Mouse (Mus musculus) hindbrain, embryonic 15.5 days (tissue): Measurements from ENCODE around the gene Zfp867. TPM values are rescaled to one million over a fixed set of nuclear protein-coding genes. Genes with fewer than 3 reads are reported as not detected.
A peak's percentile ranks its signal among the peaks of the same experiment; 100 is the strongest.

ENCODE experiments used
- ATAC-seq: fragments of 200-750 bp; cut with Nextera tagmentation; 2 replicates; pipeline ENCODE4 v1.8.0; 2017; ENCODE audit warnings: low read depth, moderate number of reproducible peaks, moderate TSS enrichment; ENCODE audit not compliant: low FRiP score
- H3K27ac ChIP-seq: fragments of 300-500 bp; sonication (generic); replicated peaks from 2 replicates; pipeline ENCODE4 v1.5.1; 2015; ENCODE audit warnings: mild to moderate bottlenecking, inconsistent platforms
- H3K27me3 ChIP-seq: fragments of 300-500 bp; sonication (generic); 2 replicates; pipeline ENCODE4 v1.6.1; 2015; ENCODE audit warnings: control low read depth, inconsistent platforms
- H3K36me3 ChIP-seq: fragments of 300-500 bp; sonication (generic); 2 replicates; pipeline ENCODE4 v1.6.1; 2015; ENCODE audit warnings: control low read depth, inconsistent platforms
- H3K4me1 ChIP-seq: fragments of 300-500 bp; sonication (generic); replicated peaks from 2 replicates; pipeline ENCODE4 v1.6.1; 2015; ENCODE audit warnings: control low read depth, inconsistent platforms
- H3K4me2 ChIP-seq: fragments of 300-500 bp; sonication (generic); 2 replicates; pipeline ENCODE4 v1.6.1; 2015; ENCODE audit warnings: moderate library complexity, mild to moderate bottlenecking, inconsistent platforms
- H3K4me3 ChIP-seq: fragments of 300-500 bp; sonication (generic); 2 replicates; pipeline ENCODE4 v1.5.1; 2015; ENCODE audit warnings: mild to moderate bottlenecking, inconsistent platforms
- H3K9ac ChIP-seq: fragments of 300-500 bp; sonication (generic); 2 replicates; pipeline ENCODE4 v1.6.1; 2015; ENCODE audit warnings: inconsistent platforms
- H3K9me3 ChIP-seq: fragments of 300-500 bp; sonication (generic); 2 replicates; pipeline ENCODE4 v1.6.1; 2016; ENCODE audit warnings: control low read depth, inconsistent platforms
- WGBS: fragments of 180-500 bp; shearing (Covaris S2); methylation state at CpG from one replicate; pipeline ENCODE4 v1.1.7; 2015; 5-methylcytosine and 5-hydroxymethylcytosine counted together
- polyA plus RNA-seq: library from polyadenylated mRNA; unstranded; fragments of >200 nt; fragmentation: Nextera tagmentation; extraction: Ambion mirVana; gene quantifications from 2 replicates; pipeline ENCODE4 v1.2.1, GENCODE M21; 2015

Zfp867 gene
- polyA plus RNA-seq, 1 experiment from 2014 or later, result 12.6 TPM

DNA sequence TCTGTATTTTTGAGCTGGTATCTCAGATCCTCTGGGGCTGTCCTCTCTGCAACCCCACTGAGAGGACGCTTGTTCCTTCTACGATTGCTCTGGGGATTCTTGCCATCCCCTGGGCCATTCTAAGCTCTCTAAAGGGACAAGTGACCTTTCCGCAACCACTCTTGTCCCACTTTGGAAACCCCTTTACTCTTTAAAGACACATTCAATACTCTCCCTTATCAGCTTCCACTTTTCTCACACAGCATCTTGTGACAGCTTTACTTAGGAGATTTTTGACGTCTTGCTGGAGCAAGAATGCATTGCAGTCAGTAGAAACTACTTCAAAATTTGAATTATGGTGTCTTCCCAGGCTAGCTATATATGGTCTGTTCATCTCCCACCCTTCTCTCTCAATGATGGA is 21.2 kb downstream of the Zfp867 start, which contains the start of gene Snap47:
Gene Snap47, minus strand, starts transcription at position 101 of the 400 bp plus-strand sequence.
- Histone ChIP-seq H3K4me1 (peaks cover 27% of the 10 kb centered on the region), H3K27me3 (no peaks in the 10 kb centered on the region), H3K9ac (peak within 1 kb of the TSS; percentile 61), H3K9me3 (no peaks in the 10 kb centered on the region), H3K36me3 (peaks cover 37% of the 10 kb centered on the region), H3K4me2 (peak within 1 kb of the TSS; percentile 62), H3K4me3 (peak within 1 kb of the TSS; percentile 74), H3K27ac (peak within 1 kb of the TSS; percentile 94)
- ATAC-seq, result no peak
- WGBS, result 76% methylated on average over 4 of the region's 4 CpGs

DNA sequence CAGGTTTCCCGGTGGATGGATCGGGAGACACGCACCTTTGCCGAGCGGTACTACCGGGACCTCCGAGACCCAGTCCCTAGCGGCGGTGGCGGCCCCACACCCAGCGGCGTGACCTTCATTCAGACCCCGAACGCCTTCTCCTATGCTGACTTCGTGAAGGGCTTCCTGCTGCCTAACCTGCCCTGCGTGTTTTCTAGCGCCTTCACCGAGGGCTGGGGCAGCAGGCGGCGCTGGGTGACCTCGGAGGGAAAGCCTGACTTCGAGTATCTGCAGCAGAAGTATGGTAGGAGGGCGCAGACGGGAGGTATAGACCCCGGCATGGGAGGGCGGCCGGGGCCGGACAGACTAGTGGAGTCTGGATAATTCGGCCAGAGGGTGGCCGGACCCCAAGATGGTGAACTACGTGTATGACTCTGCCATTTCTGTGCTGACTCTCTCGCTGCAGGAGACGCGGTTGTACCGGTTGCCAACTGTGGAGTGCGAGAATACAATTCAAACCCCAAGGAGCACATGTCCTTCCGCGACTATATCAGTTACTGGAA is 22.0 kb downstream of the Zfp867 start:
- peaks cover 27% of the 10 kb centered on the region for H3K4me1 ChIP-seq
- peak overlapping the region; percentile 62 for H3K4me2 ChIP-seq
- WGBS, result under 1% methylated on average over 38 of the region's 38 CpGs
- peak overlapping the region; percentile 94 for H3K27ac ChIP-seq
- no peaks in the 10 kb centered on the region for H3K27me3 ChIP-seq
- H3K9ac ChIP-seq, result peak overlapping the region; percentile 61
- peak overlapping the region; percentile 74 for H3K4me3 ChIP-seq
- H3K36me3 ChIP-seq, result peaks cover 29% of the 10 kb centered on the region
- H3K9me3 ChIP-seq, result no peaks in the 10 kb centered on the region
- peak; percentile 78 for ATAC-seq

DNA sequence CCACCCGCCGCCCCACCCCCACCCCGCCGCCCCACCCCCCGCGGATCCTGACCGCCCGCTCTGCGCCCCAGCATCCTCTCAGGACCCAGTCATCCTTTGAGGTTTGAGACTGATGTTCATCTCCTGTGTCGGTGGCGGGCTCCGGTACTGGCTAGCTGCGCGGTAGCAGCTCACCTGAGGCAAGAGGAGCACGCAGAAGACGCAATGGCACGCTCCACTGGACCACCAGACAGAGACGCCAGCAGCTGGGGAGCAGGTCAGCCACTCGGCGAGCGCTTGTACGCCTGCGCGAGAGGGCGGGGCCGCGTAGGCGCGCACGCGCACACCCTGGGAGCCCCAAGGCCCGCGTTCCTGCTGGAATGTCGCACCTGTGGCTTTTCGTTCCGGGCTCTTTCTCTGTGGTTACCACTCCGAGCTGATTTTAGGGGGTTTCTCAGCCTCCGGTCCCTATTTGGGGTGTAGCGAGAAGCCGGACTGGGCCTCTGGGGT is 22.5 kb downstream of the Zfp867 start, which contains the start of gene Jmjd4:
Gene Jmjd4, plus strand, starts transcription at position 305 of the 489 bp plus-strand sequence.
- WGBS, result under 1% methylated on average over 34 of the region's 40 CpGs
- H3K9me3 ChIP-seq, result no peaks in the 10 kb centered on the region
- H3K36me3 ChIP-seq, result peaks cover 24% of the 10 kb centered on the region
- peaks cover 27% of the 10 kb centered on the region for H3K4me1 ChIP-seq
- ATAC-seq, result peak; percentile 96
- H3K27ac ChIP-seq, result peak within 1 kb of the TSS; percentile 94
- H3K9ac ChIP-seq, result peak within 1 kb of the TSS; percentile 61
- H3K27me3 ChIP-seq, result no peaks in the 10 kb centered on the region
- peak within 1 kb of the TSS; percentile 74 for H3K4me3 ChIP-seq
- peak within 1 kb of the TSS; percentile 62 for H3K4me2 ChIP-seq

DNA sequence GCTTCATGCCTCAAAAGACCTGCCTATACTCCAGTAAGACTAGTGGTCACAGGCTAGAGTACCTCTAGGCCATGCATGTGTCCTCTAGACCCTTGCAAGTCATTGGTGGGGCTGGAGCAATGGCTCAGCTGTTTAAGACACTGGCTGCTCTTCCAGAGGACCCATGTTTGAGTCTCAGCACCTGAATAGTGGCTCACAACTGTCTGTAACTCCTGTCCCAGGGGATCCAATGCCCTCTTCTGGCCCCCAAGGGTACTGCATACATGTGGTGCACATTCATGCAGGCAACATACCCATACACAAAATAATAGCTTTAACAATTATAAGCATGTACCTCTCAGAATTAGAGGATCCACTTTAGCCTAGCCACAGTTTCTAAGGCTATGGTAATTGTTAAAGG is 29.2 kb downstream of the Zfp867 start:
- Histone ChIP-seq H3K27ac (no peak overlapping the region), H3K36me3 (peaks cover 7% of the 10 kb centered on the region), H3K4me3 (no peak overlapping the region), H3K9ac (no peak overlapping the region), H3K4me2 (no peak overlapping the region), H3K4me1 (peaks cover 5% of the 10 kb centered on the region), H3K27me3 (no peaks in the 10 kb centered on the region), H3K9me3 (no peaks in the 10 kb centered on the region)
- no peak for ATAC-seq

DNA sequence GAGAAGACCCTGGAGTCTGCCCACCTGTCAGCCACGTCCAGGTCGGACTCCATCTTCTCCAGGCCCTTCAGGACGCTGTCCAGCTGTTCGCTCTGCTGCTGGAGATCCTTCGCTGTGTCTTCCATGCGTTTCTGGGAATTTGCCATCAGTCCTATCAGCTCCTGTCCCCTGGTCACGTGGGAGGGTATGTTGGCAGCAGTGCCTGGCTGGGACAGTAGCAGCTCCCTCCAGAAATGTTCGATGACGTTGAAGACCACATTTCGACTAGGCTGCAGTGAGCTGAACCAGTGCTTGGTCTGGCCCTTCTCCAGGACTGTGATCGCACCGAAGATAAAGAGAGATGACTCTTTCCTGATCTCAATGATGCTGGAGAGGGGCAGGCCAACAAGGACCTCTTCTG is 34.3 kb downstream of the Zfp867 start:
- Histone ChIP-seq H3K9ac (no peak overlapping the region), H3K36me3 (peaks cover 40% of the 10 kb centered on the region), H3K4me3 (no peak overlapping the region), H3K27me3 (no peaks in the 10 kb centered on the region), H3K4me1 (no peaks in the 10 kb centered on the region), H3K27ac (no peak overlapping the region), H3K4me2 (no peak overlapping the region), H3K9me3 (no peaks in the 10 kb centered on the region)
- no peak for ATAC-seq
- WGBS, result 92% methylated on average over 12 of the region's 12 CpGs

DNA sequence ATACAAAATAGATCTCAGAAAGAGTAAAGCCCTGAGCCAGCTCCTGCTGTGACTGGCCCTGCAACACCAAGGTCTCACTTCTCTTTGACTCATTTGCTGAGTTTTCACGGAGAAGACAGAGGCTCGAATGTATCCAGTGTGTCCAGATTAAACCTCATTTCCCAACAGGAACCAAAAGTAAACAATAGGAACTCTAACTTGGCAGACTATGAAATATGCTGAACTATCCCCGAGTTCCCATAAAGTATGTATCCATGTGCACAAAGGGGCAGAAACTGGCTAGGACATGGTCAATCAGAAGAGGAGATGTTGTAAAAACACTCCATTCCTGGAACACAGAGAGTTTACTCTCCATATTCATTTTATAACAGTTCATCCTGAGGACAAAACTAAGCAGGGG is 40.0 kb downstream of the Zfp867 start:
- H3K36me3 ChIP-seq, result peaks cover 52% of the 10 kb centered on the region
- no peak overlapping the region for H3K4me3 ChIP-seq
- no peak overlapping the region for H3K27ac ChIP-seq
- H3K4me2 ChIP-seq, result no peak overlapping the region
- no peaks in the 10 kb centered on the region for H3K9me3 ChIP-seq
- no peaks in the 10 kb centered on the region for H3K27me3 ChIP-seq
- H3K4me1 ChIP-seq, result 0 out of 2 replicates have a peak, but pooled peaks cover 4% of the 10 kb centered on the region
- no peak for ATAC-seq
- 61% methylated on average over 3 of the region's 3 CpGs for WGBS
- no peak overlapping the region for H3K9ac ChIP-seq

DNA sequence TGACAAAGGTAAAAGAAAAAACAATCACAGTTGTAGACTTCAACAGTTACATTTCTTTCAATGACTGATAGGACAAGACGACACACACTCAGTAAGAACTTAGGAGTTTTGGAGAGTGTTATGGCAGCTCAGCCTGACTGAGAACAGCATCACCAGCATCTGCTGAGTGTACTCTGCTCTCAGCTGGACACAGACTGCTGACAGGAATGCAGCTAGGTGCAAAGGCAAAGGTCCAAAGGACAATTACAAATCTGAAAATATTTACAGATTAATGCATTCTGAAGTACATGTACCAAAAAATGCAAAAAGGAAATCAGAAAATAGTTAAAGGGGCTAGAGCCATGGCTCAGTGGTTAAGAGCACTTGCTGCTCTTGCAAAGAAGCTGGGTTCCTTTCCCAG is 42.3 kb downstream of the Zfp867 start:
- WGBS, result 82% methylated on average over 1 of the region's 1 CpGs
- H3K36me3 ChIP-seq, result peaks cover 58% of the 10 kb centered on the region
- no peaks in the 10 kb centered on the region for H3K9me3 ChIP-seq
- no peak for ATAC-seq
- no peaks in the 10 kb centered on the region for H3K27me3 ChIP-seq
- H3K4me1 ChIP-seq, result 0 out of 2 replicates have a peak, but pooled peaks cover 8% of the 10 kb centered on the region
- no peak overlapping the region for H3K4me3 ChIP-seq
- no peak overlapping the region for H3K27ac ChIP-seq
- H3K9ac ChIP-seq, result no peak overlapping the region
- no peak overlapping the region for H3K4me2 ChIP-seq

DNA sequence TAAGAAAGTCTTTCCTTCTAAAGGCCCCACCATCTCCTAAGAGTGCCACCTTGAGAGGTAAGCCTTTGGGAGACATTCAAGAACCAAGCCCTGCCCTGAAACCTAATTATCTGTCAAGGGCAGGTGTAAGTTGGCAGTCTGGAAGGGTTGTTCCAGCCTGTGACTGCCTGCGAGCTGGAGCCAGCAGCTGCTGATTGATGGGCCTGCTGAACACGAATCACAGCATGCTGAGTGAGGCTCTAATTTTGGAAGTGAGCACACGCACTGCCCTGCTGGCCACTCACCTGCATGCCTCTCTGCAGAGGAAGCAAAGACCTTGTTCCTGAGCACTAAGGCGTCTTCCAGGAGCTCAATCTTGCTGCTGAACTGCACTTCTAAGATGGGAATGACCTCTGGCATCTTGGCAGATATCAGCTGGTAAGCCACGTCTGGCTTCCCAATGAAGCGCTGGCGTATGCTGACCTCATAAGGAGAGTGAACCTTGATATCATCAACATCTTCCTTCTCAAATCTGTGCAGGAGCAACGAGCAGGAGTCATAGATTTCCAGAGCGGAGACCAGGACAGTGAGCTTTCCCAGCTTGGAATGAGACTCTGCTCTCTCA is 44.1 kb downstream of the Zfp867 start:
- Histone ChIP-seq H3K27ac (no peak overlapping the region), H3K4me1 (0 out of 2 replicates have a peak, but pooled peaks cover 8% of the 10 kb centered on the region), H3K36me3 (peaks cover 57% of the 10 kb centered on the region), H3K9me3 (no peaks in the 10 kb centered on the region), H3K27me3 (no peaks in the 10 kb centered on the region), H3K4me3 (no peak overlapping the region), H3K9ac (no peak overlapping the region), H3K4me2 (no peak overlapping the region)
- 87% methylated on average over 9 of the region's 9 CpGs for WGBS
- no peak for ATAC-seq

DNA sequence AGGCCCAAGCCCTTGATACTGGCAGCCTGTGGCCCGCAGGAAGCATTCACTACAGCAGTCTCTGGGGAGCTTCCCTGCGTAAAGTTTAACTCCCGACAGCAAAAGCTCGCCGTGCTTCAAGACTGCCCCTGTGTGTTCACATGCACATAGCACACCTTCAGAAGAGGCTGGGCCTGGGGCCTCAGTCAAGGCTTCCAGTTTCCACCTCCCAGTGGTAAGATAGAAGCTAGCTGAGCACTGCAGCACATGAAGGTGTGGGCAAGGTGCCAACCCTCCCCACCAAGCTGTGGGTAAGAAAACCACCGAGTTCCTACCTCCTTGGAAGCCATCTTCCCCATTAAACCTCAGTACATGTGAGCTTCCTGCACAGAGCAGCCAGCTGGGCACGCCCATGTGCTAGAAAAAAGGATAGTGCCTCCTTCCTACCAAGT is 46.6 kb downstream of the Zfp867 start:
- H3K36me3 ChIP-seq, result peaks cover 53% of the 10 kb centered on the region
- H3K9ac ChIP-seq, result no peak overlapping the region

DNA sequence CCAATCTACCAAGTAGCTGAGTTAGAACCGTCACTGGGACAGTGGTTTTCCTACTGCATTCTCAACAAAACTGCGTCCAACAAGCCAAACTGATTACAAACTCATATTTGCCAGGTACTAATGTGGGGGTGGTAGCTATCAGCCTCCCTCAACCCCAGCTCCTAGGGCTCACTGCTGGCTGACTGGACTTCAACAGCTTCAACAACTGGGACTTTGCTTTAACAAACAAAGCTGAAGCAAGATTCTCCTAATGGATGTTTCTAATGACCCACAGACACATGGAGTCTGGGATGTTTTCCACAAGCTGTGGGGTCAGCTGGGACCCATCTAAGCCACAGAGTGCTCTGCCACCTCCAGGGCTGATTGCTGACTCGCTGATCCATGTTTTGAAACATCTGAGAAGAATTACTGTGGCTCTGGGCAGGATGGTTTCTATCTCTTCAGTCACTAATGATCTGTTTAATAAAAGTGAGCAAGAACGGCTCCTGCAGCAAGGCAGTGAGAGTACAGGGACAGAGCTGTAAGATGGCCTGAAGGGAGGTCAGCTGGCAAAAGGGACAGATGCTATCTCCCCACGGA is 49.2 kb downstream of the Zfp867 start:
- Histone ChIP-seq H3K9ac (no peak overlapping the region), H3K27me3 (no peaks in the 10 kb centered on the region), H3K4me1 (0 out of 2 replicates have a peak, but pooled peaks cover 4% of the 10 kb centered on the region), H3K36me3 (peaks cover 64% of the 10 kb centered on the region), H3K27ac (no peak overlapping the region), H3K4me3 (no peak overlapping the region), H3K9me3 (no peaks in the 10 kb centered on the region), H3K4me2 (no peak overlapping the region)
- no peak for ATAC-seq
- 76% methylated on average over 5 of the region's 5 CpGs for WGBS

More for the DNA sequence above, 46.6 kb downstream of the Zfp867 start:
- Histone ChIP-seq H3K4me1 (0 out of 2 replicates have a peak, but pooled peaks cover 4% of the 10 kb centered on the region), H3K4me2 (no peak overlapping the region), H3K4me3 (no peak overlapping the region), H3K9me3 (no peaks in the 10 kb centered on the region), H3K27me3 (no peaks in the 10 kb centered on the region), H3K27ac (no peak overlapping the region)
- ATAC-seq, result no peak
- WGBS, result 64% methylated on average over 7 of the region's 7 CpGs

DNA sequence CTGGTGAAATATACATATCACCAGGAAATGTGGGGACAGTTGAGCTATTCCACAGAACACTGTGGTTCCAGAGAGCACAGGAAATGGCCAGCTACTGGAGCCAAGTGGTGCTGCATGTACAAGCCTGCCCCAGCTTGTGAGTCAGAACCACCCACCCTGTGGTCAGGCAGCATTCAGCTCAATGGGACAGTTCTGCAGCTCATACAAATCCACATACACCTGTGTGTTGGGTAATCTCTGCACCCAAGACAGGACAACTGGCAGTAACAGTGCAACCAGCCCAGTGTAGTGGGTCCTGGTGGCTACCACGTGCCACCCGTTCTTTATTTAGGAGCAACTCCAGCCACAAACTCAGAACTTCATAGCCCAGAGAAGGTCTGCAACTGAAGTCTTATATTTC is 50.3 kb downstream of the Zfp867 start:
- Histone ChIP-seq H3K9ac (no peak overlapping the region), H3K4me3 (no peak overlapping the region), H3K9me3 (no peaks in the 10 kb centered on the region), H3K36me3 (peaks cover 58% of the 10 kb centered on the region), H3K4me2 (no peak overlapping the region), H3K27ac (no peak overlapping the region), H3K27me3 (no peaks in the 10 kb centered on the region), H3K4me1 (0 out of 2 replicates have a peak, but pooled peaks cover 4% of the 10 kb centered on the region)
- ATAC-seq, result no peak
- 88% methylated on average over 2 of the region's 2 CpGs for WGBS

DNA sequence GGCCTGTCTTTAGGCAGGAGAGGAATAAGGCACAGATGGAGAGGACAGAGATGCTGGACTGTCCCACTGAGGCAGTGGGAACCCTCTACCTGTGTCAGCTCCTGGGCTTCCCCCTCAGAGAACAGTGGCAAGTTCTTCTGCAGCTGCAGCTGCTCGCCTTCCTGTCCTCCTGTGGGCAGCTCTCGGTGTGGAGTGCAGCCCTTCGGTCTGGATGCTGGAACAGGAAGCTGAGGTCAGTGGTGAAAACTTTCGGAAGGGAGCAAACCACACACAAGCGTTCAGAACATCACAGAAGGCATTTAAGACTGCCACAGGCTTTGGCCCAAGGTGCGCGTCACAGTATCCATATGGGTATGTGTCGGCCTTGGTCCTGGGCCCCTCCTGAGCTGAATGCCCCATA is 50.8 kb downstream of the Zfp867 start:
- H3K9me3 ChIP-seq, result no peaks in the 10 kb centered on the region
- no peak overlapping the region for H3K4me2 ChIP-seq
- H3K9ac ChIP-seq, result no peak overlapping the region
- H3K4me3 ChIP-seq, result no peak overlapping the region
- no peak overlapping the region for H3K27ac ChIP-seq
- H3K36me3 ChIP-seq, result peaks cover 52% of the 10 kb centered on the region
- WGBS, result 86% methylated on average over 8 of the region's 8 CpGs
- H3K27me3 ChIP-seq, result no peaks in the 10 kb centered on the region
- 0 out of 2 replicates have a peak, but pooled peaks cover 4% of the 10 kb centered on the region for H3K4me1 ChIP-seq
- ATAC-seq, result no peak
